In genomic region chr4:66401186-66401681, GRCm38 (mm10) we compare ENCODE assay signal across 8 mouse cellular contexts. TPM values are rescaled to one million over a fixed set of nuclear protein-coding genes. Genes with fewer than 3 reads are reported as not detected.
A peak's percentile ranks its signal among the peaks of the same experiment; 100 is the strongest.
DNase-seq lines count a peak whose midpoint lies in the region; ATAC-seq and TF ChIP-seq lines count a peak whose summit lies in the region.

No protein-coding gene starts in this region.

- TF ChIP-seq CTCF in lung, postnatal 0 days (IDR thresholded peaks at IDR 0.05) = peak; percentile 60

- intact Hi-C loops in left cerebral cortex, postnatal 36 days (cut with DNase I) = loop anchor here (5.0 to 10.0 kb wide), 3 partner anchors 179 to 749 kb away; no protein-coding TSS in a partner anchor

- peaks cover 18% of the 10 kb centered on the region for H3K27me3 ChIP-seq in lung, postnatal 0 days (replicated peaks; ENCODE audit: insufficient read depth, low read length)
- H3K27me3 ChIP-seq in forebrain, embryonic 14.5 days (replicated peaks; ENCODE audit: control insufficient read depth, insufficient read depth, low read length) = 0 out of 2 replicates have a peak, but pooled peaks cover 4% of the 10 kb centered on the region

- no peak for TF ChIP-seq EP300 in lung, postnatal 0 days (IDR thresholded peaks at IDR 0.05)

- ATAC-seq in lung, postnatal 0 days = no peak
- peak; percentile 86 for ATAC-seq in forebrain, embryonic 14.5 days

- H3K36me3 ChIP-seq in lung, postnatal 0 days (ENCODE audit: insufficient read depth, low read length) = no peaks in the 10 kb centered on the region
- no peaks in the 10 kb centered on the region for H3K36me3 ChIP-seq in forebrain, embryonic 14.5 days (ENCODE audit: control insufficient read depth, insufficient read depth, low read length)

- no peak for DNase-seq in lung, postnatal 0 days (ENCODE audit: low spot score)
- no peak for DNase-seq in lung, adult 18-20 months
- peak; percentile 90 for DNase-seq in forebrain, embryonic 14.5 days (ENCODE audit: low spot score)
- DNase-seq in left cerebral cortex, postnatal 36 days (ENCODE audit: low spot score in 2 of 2) = peak; percentile 39 to 51
- peak; percentile 62 for DNase-seq in right cerebral cortex, postnatal 14 days
- no peak for DNase-seq in thymus, postnatal 36 days
- no peak for DNase-seq in kidney, postnatal 14 days
- no peak for DNase-seq in urinary bladder, postnatal 4 days (ENCODE audit: low spot score in 2 of 2)

- H3K27ac ChIP-seq in lung, postnatal 0 days (ENCODE audit: low read length) = no peak overlapping the region
- no peak overlapping the region for H3K27ac ChIP-seq in forebrain, embryonic 14.5 days (ENCODE audit: low read depth, low read length)

- H3K4me1 ChIP-seq in lung, postnatal 0 days (ENCODE audit: insufficient read depth, low read depth, low read length) = no peaks in the 10 kb centered on the region; the same call in 1 of the 2 replicates
- H3K4me1 ChIP-seq in forebrain, embryonic 14.5 days (ENCODE audit: control insufficient read depth, insufficient read depth, low read length) = peaks cover 19% of the 10 kb centered on the region

- H3K4me3 ChIP-seq in lung, postnatal 0 days (ENCODE audit: low read depth, low read length) = no peak overlapping the region
- peak overlapping the region; percentile 16 for H3K4me3 ChIP-seq in forebrain, embryonic 14.5 days (ENCODE audit: low read depth, low read length)

- no peak overlapping the region for H3K9ac ChIP-seq in lung, postnatal 0 days (replicated peaks; ENCODE audit: low read depth)
- H3K9ac ChIP-seq in forebrain, embryonic 14.5 days (ENCODE audit: low read length) = no peak overlapping the region

- no peaks in the 10 kb centered on the region for H3K9me3 ChIP-seq in lung, postnatal 0 days (ENCODE audit: low read length)
- H3K9me3 ChIP-seq in forebrain, embryonic 14.5 days (replicated peaks; ENCODE audit: control insufficient read depth, low read length) = no peaks in the 10 kb centered on the region

- H3K4me2 ChIP-seq in lung, postnatal 0 days (replicated peaks; ENCODE audit: low read depth, low read length) = no peak overlapping the region
- H3K4me2 ChIP-seq in forebrain, embryonic 14.5 days (ENCODE audit: low read length) = peak overlapping the region; percentile 95

- 15% methylated on average over 8 of the region's 8 CpGs for WGBS in lung, postnatal 0 days
- 9% methylated on average over 8 of the region's 8 CpGs for WGBS in forebrain, embryonic 14.5 days

RNA-seq across cellular contexts. Expression of gene Astn2, which starts 3.2 kb away (rescaled TPM):
- polyA plus RNA-seq in lung, postnatal 0 days (2015; fragmentation: Nextera tagmentation; extraction: Ambion mirVana) = 0.67 and 0.69 TPM in 2 replicates
- polyA plus RNA-seq in forebrain, embryonic 14.5 days (2014; fragmentation: Nextera tagmentation; extraction: Ambion mirVana) = 0.42 and 0.49 TPM in 2 replicates
- total RNA-seq in left cerebral cortex, postnatal 36 days (2021) = 10 to 100 TPM; 39.3 to 44.0 TPM

Comparison
In these comparisons a context has a peak if more than half of its experiments do, and no peak if none do; other contexts are left out.
1. DNase-seq: peak in forebrain, embryonic 14.5 days (single experiment), left cerebral cortex, postnatal 36 days (2 of 2) and right cerebral cortex, postnatal 14 days (single experiment); none in lung, postnatal 0 days (single experiment), lung, adult 18-20 months (0 of 2), thymus, postnatal 36 days (0 of 2), kidney, postnatal 14 days (single experiment) and urinary bladder, postnatal 4 days (0 of 2).